Mouse (Mus musculus) activated CD4-positive, CD25-positive, alpha-beta regulatory T cell, adult 9 weeks (primary cell): ENCODE measurements around the gene Lyar. TPM values are rescaled to one million over a fixed set of nuclear protein-coding genes. Genes with fewer than 3 reads are reported as not detected.

Source experiments
- polyA plus RNA-seq: library from polyadenylated mRNA; unstranded; fragments of 100-300 nt; shearing (Covaris generic); gene quantifications from one replicate; pipeline ENCODE4 v1.2.1, GENCODE M21; 2017

Lyar gene
- 44.1 TPM for polyA plus RNA-seq

DNA sequence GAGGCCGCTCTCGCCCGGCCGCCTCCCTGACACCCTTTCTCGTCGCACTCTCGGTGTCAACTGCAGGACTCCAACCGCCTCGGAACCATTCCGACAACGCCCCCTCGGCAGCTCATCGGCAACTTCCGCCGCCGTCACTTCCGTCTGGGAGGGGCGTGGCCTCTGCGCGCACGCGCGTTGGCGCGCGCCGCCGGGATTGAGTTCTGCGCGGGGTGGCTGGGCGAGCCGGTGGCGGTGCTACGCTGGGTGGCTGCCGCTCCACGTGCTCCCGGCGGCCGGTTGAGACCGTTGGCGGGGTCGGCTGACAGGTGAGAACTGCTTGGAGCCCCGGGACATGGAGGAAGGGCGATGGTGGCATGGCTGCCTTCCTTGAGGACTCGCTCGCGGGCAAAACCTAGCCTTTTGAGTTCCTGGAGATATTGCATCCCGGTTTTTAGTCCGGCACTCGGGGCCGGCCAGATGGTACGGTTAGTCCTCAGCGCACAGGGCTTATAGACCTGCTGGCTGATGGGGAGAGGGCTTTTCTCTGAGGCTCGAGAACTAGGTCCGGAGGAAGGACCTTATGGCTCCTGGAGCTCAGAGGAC, at the start of gene Lyar, which contains the start of gene Zbtb49:
Gene Lyar (plus strand): TSS at position 143 of the 585 bp plus-strand sequence.
Gene Zbtb49 (minus strand): TSS at position 130 of the 585 bp plus-strand sequence.

GRCm38 (mm10) chr5:38260107-38260682, 39.9 kb downstream of the Lyar start, which contains the start of gene Tmem128:
Gene Tmem128 (plus strand): TSS chr5:38260185.

GRCm38 (mm10) chr5:38275771-38276170, 55.5 kb downstream of the Lyar start, which contains the start of gene Otop1:
Gene Otop1 (plus strand): TSS chr5:38275972.

Other genes with a start within 250 kb of the Lyar start
- 43.3 TPM for gene Stx18, start 181.7 kb upstream of the Lyar start, polyA plus RNA-seq
- 0.98 TPM for gene Nsg1, start 60.6 kb upstream of the Lyar start, polyA plus RNA-seq
- 23.9 TPM for gene Zbtb49, start within 50 bp of the Lyar start, polyA plus RNA-seq
- gene Tmem128, start 39.7 kb downstream of the Lyar start, polyA plus RNA-seq: 131 TPM
- gene Otop1, start 55.5 kb downstream of the Lyar start, polyA plus RNA-seq: not detected
- not detected for gene Drd5, start 98.9 kb downstream of the Lyar start, polyA plus RNA-seq